In the genomic region with DNA sequence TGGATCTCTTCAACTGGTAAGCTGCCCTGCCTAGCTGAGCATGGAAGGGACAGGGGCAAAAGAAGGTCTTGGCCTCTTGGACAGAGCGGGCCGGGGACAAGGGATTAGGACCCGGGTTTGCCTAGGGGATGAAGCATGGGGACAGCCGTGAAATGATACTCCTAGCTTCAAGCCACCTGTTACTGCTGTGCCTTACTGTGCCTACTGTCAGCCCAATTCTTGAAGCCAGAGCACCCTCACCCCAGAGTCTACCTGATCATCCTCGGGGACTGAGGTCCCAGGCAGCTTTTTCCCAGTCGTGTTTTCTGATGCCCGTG, we compare ENCODE assay signal across 10 mouse cellular contexts. TPM values are rescaled to one million over a fixed set of nuclear protein-coding genes. Genes with fewer than 3 reads are reported as not detected.
A peak's percentile ranks its signal among the peaks of the same experiment; 100 is the strongest.
DNase-seq lines count a peak whose midpoint lies in the region; ATAC-seq and TF ChIP-seq lines count a peak whose summit lies in the region.
"Had no signal": no experiment of that assay in that cellular context is flagged by ENCODE, and none has a peak within 500 bp of the region (broad histone marks: within the 10 kb centered on the region; RNA-seq: fewer than 3 reads in every experiment).

No protein-coding gene starts in this region.

- intact Hi-C loops in gastrocnemius, adult 2 months (cut with DNase I), result no loop called here

- WGBS in hindbrain, embryonic 11.5 days, result 40% methylated on average over 7 of the region's 7 CpGs
- WGBS in midbrain, embryonic 12.5 days, result 52% methylated on average over 7 of the region's 7 CpGs

- no peaks in the 10 kb centered on the region for H3K4me1 ChIP-seq in E14TG2a.4 (replicated peaks; ENCODE audit: low read depth, low read length)
- H3K4me1 ChIP-seq in hindbrain, embryonic 11.5 days (replicated peaks; ENCODE audit: control insufficient read depth, insufficient read depth, low read length), result no peaks in the 10 kb centered on the region
- no peaks in the 10 kb centered on the region for H3K4me1 ChIP-seq in midbrain, embryonic 12.5 days

- peak overlapping the region; percentile 55 for H3K4me3 ChIP-seq in gastrocnemius, adult 2 months
- H3K4me3 ChIP-seq in E14TG2a.4 (replicated peaks; ENCODE audit: low read length), result peak overlapping the region; percentile 56
- H3K4me3 ChIP-seq in hindbrain, embryonic 11.5 days (ENCODE audit: low read depth, low read length), result peak overlapping the region; percentile 35
- H3K4me3 ChIP-seq in midbrain, embryonic 12.5 days, result peak overlapping the region; percentile 42

- ATAC-seq in hindbrain, embryonic 11.5 days (ENCODE audit: low FRiP score), result no peak; the same call in 1 of the 2 replicates
- ATAC-seq in midbrain, embryonic 12.5 days (ENCODE audit: low FRiP score, low read depth), result no peak; the same call in 1 of the 2 replicates

- H3K4me2 ChIP-seq in hindbrain, embryonic 11.5 days (replicated peaks; ENCODE audit: low read depth, low read length), result peak overlapping the region; percentile 59
- peak overlapping the region; percentile 65 for H3K4me2 ChIP-seq in midbrain, embryonic 12.5 days (replicated peaks)

- no peak for TF ChIP-seq CTCF in gastrocnemius, adult 2 months (IDR thresholded peaks at IDR 0.05)
- no peak for TF ChIP-seq CTCF in E14TG2a.4 (conservative IDR thresholded peaks at IDR 0.05; ENCODE audit: low read length)

- DNase-seq in gastrocnemius, adult 2 months, result no peak
- DNase-seq in gastrocnemius, postnatal 10 days, result no peak
- DNase-seq in hindbrain, embryonic 11.5 days (ENCODE audit: low spot score), result no peak
- DNase-seq in B cell, adult 2 months, result no peak
- DNase-seq in spleen, postnatal 36 days (ENCODE audit: low spot score in 2 of 2), result no peak
- no peak for DNase-seq in ovary, postnatal 10 days (ENCODE audit: low spot score)
- DNase-seq: cerebellum, adult 9-10 months; gastrocnemius, postnatal 36 days had no signal

- H3K27me3 ChIP-seq in E14TG2a.4 (ENCODE audit: insufficient read depth, low read length), result peaks cover 30% of the 10 kb centered on the region
- peaks cover 4% of the 10 kb centered on the region for H3K27me3 ChIP-seq in hindbrain, embryonic 11.5 days (ENCODE audit: control insufficient read depth, insufficient read depth, low read length)
- H3K27me3 ChIP-seq in midbrain, embryonic 12.5 days, result peaks cover 9% of the 10 kb centered on the region

- H3K27ac ChIP-seq in gastrocnemius, adult 2 months, result no peak overlapping the region
- no peak overlapping the region for H3K27ac ChIP-seq in hindbrain, embryonic 11.5 days (ENCODE audit: low read depth, low read length)
- H3K27ac ChIP-seq in midbrain, embryonic 12.5 days (replicated peaks), result no peak overlapping the region

- no peaks in the 10 kb centered on the region for H3K36me3 ChIP-seq in E14TG2a.4 (ENCODE audit: insufficient read depth, low read length)
- no peaks in the 10 kb centered on the region for H3K36me3 ChIP-seq in hindbrain, embryonic 11.5 days (ENCODE audit: control insufficient read depth, insufficient read depth, low read length)
- no peaks in the 10 kb centered on the region for H3K36me3 ChIP-seq in midbrain, embryonic 12.5 days

- no peaks in the 10 kb centered on the region for H3K9me3 ChIP-seq in E14TG2a.4 (ENCODE audit: low read length)
- no peaks in the 10 kb centered on the region for H3K9me3 ChIP-seq in hindbrain, embryonic 11.5 days (ENCODE audit: control insufficient read depth, low read length)
- H3K9me3 ChIP-seq in midbrain, embryonic 12.5 days, result no peaks in the 10 kb centered on the region

- no peak overlapping the region for H3K9ac ChIP-seq in hindbrain, embryonic 11.5 days (ENCODE audit: low read depth, low read length)
- no peak overlapping the region for H3K9ac ChIP-seq in midbrain, embryonic 12.5 days (replicated peaks)

RNA-seq across cellular contexts. Expression of a gene that starts 0.6 kb away (rescaled TPM):
- not detected for total RNA-seq in gastrocnemius, adult 2 months (2021)
- total RNA-seq in gastrocnemius, postnatal 10 days (2021), result under 1 TPM in 1 of 2 experiments, not detected in 1; 0.12 TPM
- polyA plus RNA-seq in hindbrain, embryonic 11.5 days (2014; fragmentation: Nextera tagmentation; extraction: Ambion mirVana), result 1.0 and 1.1 TPM in 2 replicates
- polyA plus RNA-seq in midbrain, embryonic 12.5 days (2016; fragmentation: Nextera tagmentation; extraction: Ambion mirVana), result 1.6 and 1.8 TPM in 2 replicates
